Mouse (Mus musculus): ENCODE measurements at regions not wholly inside any gene's neighbourhood (a gene's known extent, or its start where the extent isn't known, plus 50 kb on each side); places are given as distances from the start of the nearest gene placed in this dataset.

DNA sequence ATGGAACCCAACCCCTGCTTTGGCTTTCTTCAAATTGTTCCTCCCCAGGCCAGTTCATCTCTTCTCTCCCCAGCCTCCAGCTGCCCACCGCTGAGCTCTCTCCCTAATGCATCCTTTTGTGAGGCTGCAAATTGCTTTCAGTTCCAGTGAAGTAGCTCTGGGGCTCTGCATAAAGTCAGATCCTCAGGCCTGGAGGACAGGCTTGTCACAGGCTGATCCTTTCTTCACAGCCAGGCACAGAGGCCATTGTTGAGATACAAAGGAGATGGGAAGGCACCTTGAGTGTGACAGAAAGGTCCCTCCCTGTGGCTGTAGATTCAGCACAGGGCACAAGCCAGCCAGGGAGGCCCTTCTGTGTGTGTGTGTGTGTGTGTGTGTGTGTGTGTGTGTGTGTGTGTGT, 135.9 kb downstream of the Matn1 start:
- Histone ChIP-seq H3K9me3 (no peaks in the 10 kb centered on the region), H3K4me1 (no peaks in the 10 kb centered on the region), H3K36me3 (replicated peaks; ENCODE audit: low read length) (no peaks in the 10 kb centered on the region), H3K27me3 (replicated peaks) (peaks cover 9% of the 10 kb centered on the region), H3K4me3 (replicated peaks) (no peak overlapping the region)
- TF ChIP-seq FLI1 (IDR thresholded peaks at IDR 0.05; ENCODE audit: low read length) (no peak), GATA1 (IDR thresholded peaks at IDR 0.05; ENCODE audit: borderline replicate concordance, low read length) (no peak)

DNA sequence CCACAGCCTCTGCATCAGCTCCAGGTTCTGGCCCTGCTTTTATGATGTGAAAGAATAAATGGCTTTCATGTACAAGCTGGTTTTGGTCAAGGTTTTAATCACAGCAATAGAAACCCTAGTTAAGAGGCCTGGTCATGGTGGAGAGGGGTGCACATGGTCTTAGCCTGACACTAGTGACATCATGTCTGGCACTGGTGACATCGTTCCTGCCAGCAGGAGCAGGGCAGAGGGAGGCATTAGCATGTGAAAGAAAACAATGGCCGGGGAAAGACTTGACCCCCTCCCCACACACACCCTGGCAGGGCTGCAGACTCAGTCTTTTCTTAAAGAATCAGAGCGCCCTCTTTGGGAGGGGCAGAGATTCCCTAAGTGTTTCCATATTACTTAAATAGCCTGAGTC, 139.2 kb downstream of the Matn1 start:
- no peak for TF ChIP-seq FLI1 (IDR thresholded peaks at IDR 0.05; ENCODE audit: low read length)
- no peak for TF ChIP-seq GATA1 (IDR thresholded peaks at IDR 0.05; ENCODE audit: borderline replicate concordance, low read length)
- H3K27me3 ChIP-seq (replicated peaks) = peaks cover 9% of the 10 kb centered on the region

DNA sequence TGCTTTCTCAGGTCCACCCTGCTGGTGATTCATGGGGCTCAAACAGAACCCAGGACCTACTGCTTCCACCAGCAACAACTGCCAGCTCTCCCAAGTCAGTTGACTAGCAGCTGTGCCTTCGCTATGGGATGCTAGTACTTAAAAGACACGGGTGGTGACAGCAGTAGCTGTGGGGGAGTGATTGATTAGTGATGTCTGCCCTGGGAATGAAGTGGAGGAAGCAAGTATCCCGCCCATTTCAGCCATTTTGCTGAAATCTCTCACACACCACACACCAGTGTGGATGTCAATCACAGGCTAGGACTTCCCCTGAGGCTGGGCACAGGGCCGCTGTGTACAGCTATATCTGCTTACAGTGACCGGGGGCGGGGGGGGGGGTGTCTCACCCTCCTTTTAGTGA, 153.2 kb downstream of the Matn1 start:
- Histone ChIP-seq H3K36me3 (replicated peaks; ENCODE audit: low read length) (no peaks in the 10 kb centered on the region), H3K9me3 (peaks cover 30% of the 10 kb centered on the region), H3K4me1 (no peaks in the 10 kb centered on the region), H3K4me3 (replicated peaks) (no peak overlapping the region), H3K27me3 (replicated peaks) (peaks cover 4% of the 10 kb centered on the region)
- TF ChIP-seq GATA1 (IDR thresholded peaks at IDR 0.05; ENCODE audit: borderline replicate concordance, low read length) = no peak
- TF ChIP-seq FLI1 (IDR thresholded peaks at IDR 0.05; ENCODE audit: low read length) = no peak

More for the DNA sequence above, 139.2 kb downstream of the Matn1 start:
- Histone ChIP-seq H3K4me1 (no peaks in the 10 kb centered on the region), H3K36me3 (replicated peaks; ENCODE audit: low read length) (no peaks in the 10 kb centered on the region), H3K9me3 (no peaks in the 10 kb centered on the region), H3K4me3 (replicated peaks) (no peak overlapping the region)

DNA sequence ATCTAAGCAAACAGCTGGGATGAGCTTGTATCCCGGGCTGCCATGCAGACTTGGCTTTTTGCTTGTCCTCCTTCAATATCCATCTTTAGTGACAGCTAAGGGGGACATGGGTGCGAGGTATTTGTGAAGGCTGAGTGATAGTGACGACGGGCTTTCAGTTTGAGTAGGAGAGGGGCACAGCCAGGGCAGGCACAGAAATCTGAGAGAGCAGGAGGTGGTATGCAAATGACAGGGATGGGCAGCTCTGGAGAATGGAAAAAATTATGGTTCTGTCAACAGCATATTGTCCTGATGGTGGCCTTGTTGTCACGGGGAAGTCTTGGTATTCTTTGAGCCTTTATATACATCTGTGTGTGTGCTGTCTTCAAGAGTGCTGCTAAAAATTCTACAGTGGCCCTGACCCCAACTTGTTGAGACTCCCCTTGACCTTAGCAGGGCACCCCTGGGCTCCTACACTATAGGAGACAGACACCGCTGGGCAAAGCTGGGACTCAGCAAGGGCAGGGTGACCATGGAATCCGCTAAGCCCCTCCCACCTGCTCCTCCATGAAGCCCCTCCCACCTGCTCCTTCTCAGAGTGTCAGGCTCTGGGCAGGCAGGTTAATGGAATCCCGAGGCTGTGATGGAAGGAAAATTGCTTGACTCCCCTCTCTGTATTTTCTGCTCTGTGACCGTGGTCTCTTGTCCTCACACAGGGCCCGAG, 156.1 kb downstream of the Matn1 start:
- Histone ChIP-seq H3K27me3 (replicated peaks) (peaks cover 4% of the 10 kb centered on the region), H3K9me3 (peaks cover 30% of the 10 kb centered on the region), H3K4me1 (no peaks in the 10 kb centered on the region), H3K4me3 (replicated peaks) (no peak overlapping the region), H3K36me3 (replicated peaks; ENCODE audit: low read length) (no peaks in the 10 kb centered on the region)
- TF ChIP-seq GATA1 (IDR thresholded peaks at IDR 0.05; ENCODE audit: borderline replicate concordance, low read length) = no peak
- TF ChIP-seq FLI1 (IDR thresholded peaks at IDR 0.05; ENCODE audit: low read length) = no peak

DNA sequence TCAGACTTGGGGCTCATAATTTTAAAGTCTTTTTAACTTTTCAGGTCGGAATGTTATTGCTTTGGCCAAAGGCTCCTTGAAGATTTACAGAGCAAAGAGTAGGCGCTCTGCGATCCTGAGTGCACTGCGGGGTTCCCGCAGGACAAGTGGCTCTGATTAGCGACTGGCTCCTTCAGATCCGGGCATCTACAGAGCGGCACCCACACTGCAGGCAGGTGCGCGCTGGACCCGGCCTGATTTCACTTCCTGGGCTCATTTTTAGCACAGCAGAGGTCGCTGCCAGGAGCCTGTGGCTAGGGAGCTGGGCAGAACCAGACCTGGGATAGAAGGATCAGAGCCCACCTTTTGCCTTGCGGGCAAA, 156.6 kb downstream of the Matn1 start:
- H3K9me3 ChIP-seq = peaks cover 30% of the 10 kb centered on the region

DNA sequence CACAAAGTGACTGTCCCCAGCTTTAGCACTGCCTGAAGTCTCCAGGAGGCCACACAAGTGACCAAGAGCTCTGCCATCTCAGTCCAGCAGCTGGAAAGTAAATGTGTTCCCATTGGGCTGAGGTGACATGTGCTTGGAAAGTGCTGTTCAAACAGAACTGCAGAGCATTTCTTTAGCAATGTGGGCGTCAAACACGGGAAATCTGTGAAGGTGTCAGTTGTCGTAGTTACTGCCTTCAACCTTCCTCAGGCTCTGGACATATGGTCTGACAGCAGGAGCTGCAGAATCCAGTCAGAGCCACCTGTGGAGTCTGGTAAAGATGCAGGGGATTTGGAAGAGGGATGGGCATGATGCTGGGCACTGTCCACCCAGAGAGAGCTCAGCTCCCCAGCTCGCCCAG, 158.0 kb downstream of the Matn1 start:
- TF ChIP-seq FLI1 (IDR thresholded peaks at IDR 0.05; ENCODE audit: low read length) (no peak), GATA1 (IDR thresholded peaks at IDR 0.05; ENCODE audit: borderline replicate concordance, low read length) (no peak)
- peaks cover 23% of the 10 kb centered on the region for H3K9me3 ChIP-seq
- no peak overlapping the region for H3K4me3 ChIP-seq (replicated peaks)
- H3K4me1 ChIP-seq = no peaks in the 10 kb centered on the region
- no peaks in the 10 kb centered on the region for H3K36me3 ChIP-seq (replicated peaks; ENCODE audit: low read length)
- H3K27me3 ChIP-seq (replicated peaks) = peaks cover 4% of the 10 kb centered on the region

More for the DNA sequence above, 156.6 kb downstream of the Matn1 start:
- no peak for TF ChIP-seq FLI1 (IDR thresholded peaks at IDR 0.05; ENCODE audit: low read length)
- TF ChIP-seq GATA1 (IDR thresholded peaks at IDR 0.05; ENCODE audit: borderline replicate concordance, low read length) = no peak
- Histone ChIP-seq H3K4me3 (replicated peaks) (no peak overlapping the region), H3K27me3 (replicated peaks) (peaks cover 4% of the 10 kb centered on the region), H3K36me3 (replicated peaks; ENCODE audit: low read length) (no peaks in the 10 kb centered on the region), H3K4me1 (no peaks in the 10 kb centered on the region)

DNA sequence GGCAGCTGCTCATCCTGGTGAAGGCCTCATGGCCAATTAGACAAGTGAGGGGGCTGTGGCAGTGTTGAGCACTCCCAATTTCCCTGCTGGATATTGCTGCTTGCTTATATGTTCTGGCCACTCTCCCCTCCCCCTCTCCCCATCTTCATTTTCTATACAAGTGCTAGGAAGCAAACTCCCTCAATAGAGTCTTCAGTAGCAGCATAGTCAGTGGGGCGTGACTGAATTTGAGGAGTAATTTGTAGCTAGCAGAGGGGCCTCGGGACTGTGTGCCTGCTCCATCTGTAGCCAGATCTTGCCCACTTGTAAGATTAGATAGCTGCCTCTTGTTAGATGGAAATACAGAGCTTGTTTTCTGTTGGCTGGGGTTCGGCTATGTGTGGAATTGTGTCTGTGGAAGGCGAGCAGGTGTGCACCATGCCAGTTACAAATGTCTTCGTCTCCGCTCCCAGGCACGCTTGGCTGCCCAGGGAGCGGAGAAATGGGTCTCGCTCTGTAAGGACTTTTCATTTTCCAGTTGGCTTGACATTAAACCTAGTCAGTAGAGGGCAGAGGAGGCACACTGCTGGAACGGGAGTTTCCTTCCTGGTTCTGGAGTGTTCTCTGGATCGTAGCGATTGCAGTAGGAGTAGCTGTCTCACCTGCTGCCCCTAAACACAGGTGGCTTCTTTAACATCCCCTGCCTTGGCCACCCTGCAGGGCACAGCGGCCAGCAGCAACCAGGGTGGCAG, 163.1 kb downstream of the Matn1 start:
- TF ChIP-seq FLI1 (IDR thresholded peaks at IDR 0.05; ENCODE audit: low read length) (no peak), GATA1 (IDR thresholded peaks at IDR 0.05; ENCODE audit: borderline replicate concordance, low read length) (no peak)
- Histone ChIP-seq H3K4me1 (no peaks in the 10 kb centered on the region), H3K36me3 (replicated peaks; ENCODE audit: low read length) (no peaks in the 10 kb centered on the region), H3K9me3 (no peaks in the 10 kb centered on the region), H3K4me3 (replicated peaks) (no peak overlapping the region), H3K27me3 (replicated peaks) (no peaks in the 10 kb centered on the region)

DNA sequence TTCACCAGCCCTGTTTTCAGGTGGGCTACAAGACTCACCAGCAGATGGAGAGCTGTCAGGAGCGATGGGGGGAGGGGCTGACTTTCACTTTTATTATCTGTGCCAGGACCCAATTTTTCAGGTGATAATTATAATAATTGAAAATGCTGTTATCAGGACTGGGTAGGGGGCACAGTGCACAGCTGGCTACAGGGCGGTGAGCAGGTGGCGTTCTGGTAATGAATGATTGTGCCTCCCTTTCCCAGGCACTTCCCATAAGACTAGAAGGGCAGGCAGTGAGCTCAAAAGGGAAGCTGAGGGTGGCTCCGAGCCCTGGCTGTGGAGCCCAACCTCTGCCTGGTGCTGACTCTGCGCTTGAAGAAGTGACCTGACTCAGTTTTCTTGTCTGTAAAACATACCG, 168.4 kb downstream of the Matn1 start:
- Histone ChIP-seq H3K4me1 (no peaks in the 10 kb centered on the region), H3K9me3 (no peaks in the 10 kb centered on the region)

DNA sequence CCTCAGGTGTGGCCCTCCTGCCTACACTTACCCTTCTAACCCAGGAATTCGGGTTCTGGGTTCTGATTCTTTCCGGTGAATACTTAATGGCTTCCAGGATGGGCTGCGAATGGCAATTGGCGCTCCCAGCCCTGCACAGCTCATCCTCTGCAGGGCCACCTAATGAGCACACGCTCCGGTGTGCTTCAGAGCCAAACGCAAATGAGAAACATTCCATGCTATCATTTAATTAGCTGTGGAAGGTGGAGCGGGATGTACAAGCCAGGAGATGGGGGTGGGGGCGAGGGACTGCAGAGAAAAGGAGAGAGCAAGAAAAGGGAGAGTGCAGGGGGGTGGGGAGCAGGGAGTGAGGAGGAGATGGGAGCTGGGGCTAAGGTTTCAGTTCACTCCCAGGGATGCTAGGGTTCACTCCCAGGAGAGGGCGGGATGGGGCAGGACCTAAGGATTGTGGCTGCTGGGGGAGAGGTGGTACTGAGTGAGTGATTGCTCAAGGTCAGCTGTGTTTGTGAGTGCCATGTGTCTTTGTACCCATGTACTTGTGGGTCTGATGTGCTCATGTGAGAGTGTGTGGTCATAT, 169.6 kb downstream of the Matn1 start:
- TF ChIP-seq FLI1 (IDR thresholded peaks at IDR 0.05; ENCODE audit: low read length) (no peak), GATA1 (IDR thresholded peaks at IDR 0.05; ENCODE audit: borderline replicate concordance, low read length) (no peak)
- H3K4me1 ChIP-seq = no peaks in the 10 kb centered on the region
- no peak overlapping the region for H3K4me3 ChIP-seq (replicated peaks)
- H3K36me3 ChIP-seq (replicated peaks; ENCODE audit: low read length) = no peaks in the 10 kb centered on the region
- H3K9me3 ChIP-seq = no peaks in the 10 kb centered on the region
- H3K27me3 ChIP-seq (replicated peaks) = peaks cover 2% of the 10 kb centered on the region

More for the DNA sequence above, 168.4 kb downstream of the Matn1 start:
- no peaks in the 10 kb centered on the region for H3K36me3 ChIP-seq (replicated peaks; ENCODE audit: low read length)
- no peak overlapping the region for H3K4me3 ChIP-seq (replicated peaks)
- peaks cover 2% of the 10 kb centered on the region for H3K27me3 ChIP-seq (replicated peaks)
- TF ChIP-seq GATA1 (IDR thresholded peaks at IDR 0.05; ENCODE audit: borderline replicate concordance, low read length) (no peak), FLI1 (IDR thresholded peaks at IDR 0.05; ENCODE audit: low read length) (no peak)

DNA sequence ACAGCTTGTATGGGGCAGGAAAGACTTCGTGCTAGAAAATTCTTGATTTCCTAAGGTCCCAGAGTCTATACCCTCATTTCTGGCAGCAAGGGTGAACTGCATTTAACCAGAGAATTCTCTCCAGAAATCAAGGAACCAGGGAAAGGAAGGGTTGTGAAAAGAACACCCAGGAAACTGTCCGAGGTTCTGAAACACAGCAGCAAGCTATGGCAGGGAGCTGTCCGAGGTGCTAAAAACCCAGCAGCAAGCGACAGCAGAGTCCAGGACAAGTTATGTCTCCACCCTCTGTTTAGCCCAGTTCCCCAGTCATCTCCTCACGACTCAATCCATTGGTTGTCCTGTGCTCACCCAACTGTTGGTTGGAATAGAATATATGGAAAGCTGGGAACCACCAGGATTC, 171.1 kb downstream of the Matn1 start:
- H3K4me1 ChIP-seq = no peaks in the 10 kb centered on the region
- H3K27me3 ChIP-seq (replicated peaks) = peaks cover 2% of the 10 kb centered on the region
- no peak for TF ChIP-seq FLI1 (IDR thresholded peaks at IDR 0.05; ENCODE audit: low read length)
- no peak for TF ChIP-seq GATA1 (IDR thresholded peaks at IDR 0.05; ENCODE audit: borderline replicate concordance, low read length)
- H3K36me3 ChIP-seq (replicated peaks; ENCODE audit: low read length) = no peaks in the 10 kb centered on the region
- no peak overlapping the region for H3K4me3 ChIP-seq (replicated peaks)
- no peaks in the 10 kb centered on the region for H3K9me3 ChIP-seq

All from megakaryocyte, embryonic 14.5 days (primary cell).